Mouse (Mus musculus) lung, postnatal 14 days (tissue): ENCODE data around the gene Mrtfa.

Experiments used
- DNase-seq: peaks from one replicate; pipeline ENCODE4 v3.0.0; 2021

The Mrtfa gene

GRCm38 (mm10) chr15:81062616-81063015 lies 127.9 kb downstream of the Mrtfa start:
- DNase-seq, result no peak

- no peak for DNase-seq
Observed at GRCm38 (mm10) chr15:81062175-81062588, 128.4 kb downstream of the Mrtfa start.

DNA sequence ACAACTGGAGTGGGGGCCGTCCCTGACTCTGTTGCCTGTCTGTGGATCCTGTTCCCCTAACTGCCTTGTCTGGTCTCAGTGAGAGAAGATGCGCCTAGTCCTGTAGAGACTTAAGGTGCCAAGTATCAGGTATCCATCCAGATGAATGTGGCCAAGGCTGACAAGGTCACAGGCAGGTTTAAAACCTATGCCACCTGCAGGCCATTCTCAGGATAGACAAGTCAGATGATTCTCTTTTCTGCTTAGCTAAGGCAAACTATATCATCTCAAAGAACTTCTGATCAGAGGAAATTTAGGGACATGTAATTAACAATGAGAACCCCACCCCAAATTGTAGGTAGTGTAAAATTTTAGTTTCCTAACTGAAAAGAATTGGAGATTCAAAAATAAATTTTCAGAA lies 129.6 kb downstream of the Mrtfa start:
- no peak for DNase-seq

DNA sequence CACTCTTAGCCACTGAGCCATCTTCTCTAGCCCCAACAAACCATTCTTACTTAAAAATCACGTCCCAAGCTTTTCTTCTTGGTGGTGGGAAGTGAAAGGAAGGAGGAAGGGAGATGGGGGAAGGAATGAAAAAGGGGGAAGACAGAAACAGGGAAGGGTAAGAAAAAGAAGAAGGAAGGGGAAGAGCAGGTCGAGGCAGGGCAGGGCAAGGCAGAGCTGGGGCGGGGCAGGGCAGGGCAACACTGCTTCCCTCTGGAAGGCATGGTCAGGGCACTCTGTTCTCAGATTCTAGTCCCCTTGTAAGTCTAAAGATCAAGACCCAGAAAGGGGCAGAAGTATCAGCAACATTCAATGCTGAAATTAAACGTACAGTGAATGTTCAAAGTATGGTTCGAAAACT lies 132.8 kb downstream of the Mrtfa start:
- no peak for DNase-seq

DNA sequence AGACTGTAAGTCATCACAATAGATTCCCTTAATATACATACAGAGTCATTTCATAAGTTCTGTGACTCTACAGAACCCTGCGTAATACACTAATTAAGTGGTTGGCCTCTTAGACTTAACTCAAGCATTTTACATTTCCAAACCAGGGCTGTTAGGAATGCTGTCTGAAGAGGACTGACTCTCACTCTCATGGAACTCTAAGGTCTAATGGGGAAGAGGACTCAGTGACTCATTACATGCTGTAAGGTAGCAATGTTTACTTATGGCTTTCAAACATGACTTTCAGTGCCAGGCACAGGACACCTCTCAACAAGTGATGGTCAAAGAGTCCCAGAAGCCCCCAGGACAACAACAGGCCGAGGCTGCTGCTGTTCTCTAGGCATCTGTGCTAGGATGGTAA lies 135.1 kb downstream of the Mrtfa start:
- DNase-seq, result no peak

DNA sequence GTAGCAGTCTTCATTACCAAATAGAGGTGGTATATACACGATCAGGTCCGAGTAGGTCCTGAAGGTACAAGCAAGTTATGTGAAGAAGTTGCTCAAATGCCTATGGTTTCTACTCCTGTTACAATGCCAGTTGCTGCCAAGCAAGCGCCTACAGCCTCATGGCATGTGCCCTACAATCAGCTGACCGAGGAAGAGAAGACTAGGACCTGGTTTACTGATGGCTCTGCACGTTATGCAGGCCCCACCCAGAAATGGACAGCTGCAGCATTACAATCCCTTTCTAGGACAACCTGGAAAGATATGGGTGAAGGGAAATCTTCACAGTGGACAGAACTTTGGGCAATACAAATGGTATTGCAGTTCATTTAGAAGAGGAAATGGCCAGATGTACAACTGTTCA lies 138.1 kb downstream of the Mrtfa start:
- no peak for DNase-seq

DNA sequence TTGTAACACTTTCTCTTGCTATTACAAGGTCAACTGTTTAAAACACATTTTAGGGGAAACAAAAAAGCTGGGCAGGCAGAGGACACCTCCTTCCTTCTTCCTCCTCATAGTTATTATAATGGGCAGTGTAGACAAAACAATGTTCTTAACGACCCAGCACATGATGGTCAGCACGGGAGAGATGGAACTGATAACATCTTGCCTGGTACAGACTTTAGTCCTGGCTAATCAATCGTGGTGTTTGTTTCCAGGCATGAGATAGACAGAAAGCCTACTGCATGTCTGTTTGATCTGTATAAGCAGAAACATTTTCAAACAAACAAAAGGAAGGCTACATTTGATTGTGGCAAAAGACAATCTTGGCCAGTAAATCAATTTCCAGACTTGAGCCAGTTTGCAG lies 140.1 kb downstream of the Mrtfa start:
- no peak for DNase-seq

- peak; percentile 49 for DNase-seq
Observed at GRCm38 (mm10) chr15:81049401-81050053, 141.0 kb downstream of the Mrtfa start.

GRCm38 (mm10) chr15:81047497-81047896 lies 143.1 kb downstream of the Mrtfa start:
- DNase-seq, result no peak

GRCm38 (mm10) chr15:81046061-81046460 lies 144.5 kb downstream of the Mrtfa start:
- DNase-seq, result no peak

DNA sequence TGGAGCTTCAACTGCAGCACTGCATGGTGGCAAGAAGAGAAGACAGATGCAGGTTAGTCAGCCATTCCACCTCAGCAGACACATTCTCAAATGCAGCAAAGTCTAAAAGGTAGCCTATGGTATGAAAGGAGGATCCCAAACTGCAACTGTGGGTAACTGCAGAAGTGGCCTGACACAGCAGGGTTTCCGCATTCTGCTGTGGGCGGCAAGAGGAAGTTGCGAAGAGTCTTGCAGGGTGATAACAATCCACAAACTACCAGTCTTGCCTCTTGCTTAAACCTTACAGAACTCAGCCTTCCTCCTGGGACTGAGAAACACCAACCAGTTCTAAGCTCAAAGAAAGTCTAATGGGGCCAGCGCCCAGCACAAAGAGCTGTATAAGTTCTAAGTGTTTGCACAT lies 145.2 kb downstream of the Mrtfa start:
- peak; percentile 26 for DNase-seq

DNA sequence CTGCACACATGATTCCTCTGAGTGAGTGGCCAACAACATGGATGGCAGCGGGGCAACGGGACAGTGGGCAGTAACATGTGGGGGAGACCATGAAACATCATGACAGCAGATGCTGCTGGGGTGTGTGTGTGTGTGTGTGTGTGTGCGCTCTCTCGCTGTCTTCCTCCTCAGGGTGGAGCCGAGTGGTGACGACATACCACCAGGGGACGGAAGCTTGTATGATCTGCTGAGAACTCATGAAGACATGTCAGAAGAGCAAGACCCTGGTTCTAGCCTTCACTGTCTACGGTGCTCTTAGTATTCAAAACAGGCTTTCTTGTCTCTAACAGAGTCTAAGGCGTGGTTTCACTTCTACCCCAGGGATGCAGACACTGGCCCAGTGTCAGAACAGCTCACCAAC lies 146.1 kb downstream of the Mrtfa start:
- DNase-seq, result no peak

GRCm38 (mm10) chr15:81042276-81042931 lies 148.2 kb downstream of the Mrtfa start:
- DNase-seq, result peak; percentile 53

GRCm38 (mm10) chr15:81041767-81042166 lies 148.8 kb downstream of the Mrtfa start:
- no peak for DNase-seq

DNA sequence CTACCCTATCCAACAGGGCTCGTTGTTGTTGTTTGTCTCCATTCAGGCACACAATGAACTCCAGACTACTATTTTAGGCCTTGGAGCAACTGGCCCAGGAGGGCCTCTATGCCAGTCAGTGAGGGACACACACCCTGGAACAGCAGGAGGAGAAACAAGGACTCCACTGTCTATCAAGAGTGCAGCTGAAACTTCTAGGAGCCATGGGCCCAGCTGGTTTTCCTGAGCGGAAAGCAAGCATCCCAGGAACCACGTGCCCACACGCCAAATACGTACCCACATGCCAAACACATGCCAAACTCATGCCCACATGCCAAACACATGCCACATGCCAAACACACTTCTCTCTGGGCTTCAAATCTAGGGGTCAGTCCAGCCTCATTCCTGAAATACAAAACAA lies 152.1 kb downstream of the Mrtfa start:
- DNase-seq, result no peak

DNA sequence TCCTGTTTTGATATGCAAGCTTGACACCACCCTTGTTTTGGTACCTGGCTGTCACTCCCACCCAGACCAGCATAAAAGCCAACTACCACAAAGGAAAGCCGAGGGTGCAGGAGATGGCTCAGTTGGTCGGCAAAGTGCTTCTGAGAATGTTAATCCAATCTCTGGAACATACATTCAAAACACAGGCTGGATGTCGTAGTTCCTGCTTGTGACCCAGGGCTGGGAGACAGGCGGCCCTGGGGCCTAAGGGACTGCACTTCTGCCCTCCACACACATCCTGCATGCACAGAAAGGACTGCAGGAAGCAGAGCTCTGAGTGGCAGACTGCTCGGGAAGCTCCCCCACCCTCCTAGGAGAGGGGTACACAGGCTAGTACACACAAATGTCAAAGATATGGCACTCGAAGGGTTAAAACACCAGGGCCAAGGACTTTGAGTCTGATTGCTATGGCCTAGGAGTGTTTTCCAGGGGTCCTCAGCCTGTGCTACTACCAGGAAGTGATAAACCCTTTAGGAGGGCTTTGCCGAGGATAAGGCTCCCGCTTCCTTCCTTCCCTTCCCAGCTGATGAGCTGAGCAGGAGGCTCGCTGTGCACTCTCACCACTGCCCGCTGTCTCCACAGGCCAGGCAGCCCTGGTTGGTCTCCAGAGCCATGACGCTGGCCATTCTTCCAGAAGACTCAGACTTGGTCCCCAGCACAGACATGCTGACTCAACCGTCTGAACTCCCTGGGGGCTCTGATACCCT lies 155.0 kb downstream of the Mrtfa start:
- no peak for DNase-seq

DNA sequence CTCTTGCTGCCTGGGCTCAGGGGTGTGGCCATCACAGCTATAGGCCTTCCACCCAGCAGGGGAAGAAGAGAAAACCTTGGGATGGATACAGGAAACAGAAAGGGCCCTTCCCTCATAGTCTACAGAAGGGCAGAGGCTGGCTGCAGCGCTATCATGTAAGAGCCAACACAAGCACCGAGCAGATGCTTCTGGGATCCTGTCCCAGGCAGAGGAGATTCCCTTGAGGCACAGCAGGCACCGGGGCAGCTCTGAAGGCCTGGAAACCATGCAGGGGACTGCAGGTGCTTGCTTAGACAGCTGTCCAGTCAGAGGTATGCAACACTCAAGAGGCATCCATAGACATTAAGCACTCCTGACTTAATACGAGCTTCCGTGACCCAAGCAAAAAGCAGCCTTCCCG lies 156.4 kb downstream of the Mrtfa start:
- no peak for DNase-seq

- no peak for DNase-seq
Observed at GRCm38 (mm10) chr15:81032941-81033629, 157.5 kb downstream of the Mrtfa start.

- DNase-seq, result no peak
Observed at GRCm38 (mm10) chr15:81031611-81032010, 158.9 kb downstream of the Mrtfa start.

DNA sequence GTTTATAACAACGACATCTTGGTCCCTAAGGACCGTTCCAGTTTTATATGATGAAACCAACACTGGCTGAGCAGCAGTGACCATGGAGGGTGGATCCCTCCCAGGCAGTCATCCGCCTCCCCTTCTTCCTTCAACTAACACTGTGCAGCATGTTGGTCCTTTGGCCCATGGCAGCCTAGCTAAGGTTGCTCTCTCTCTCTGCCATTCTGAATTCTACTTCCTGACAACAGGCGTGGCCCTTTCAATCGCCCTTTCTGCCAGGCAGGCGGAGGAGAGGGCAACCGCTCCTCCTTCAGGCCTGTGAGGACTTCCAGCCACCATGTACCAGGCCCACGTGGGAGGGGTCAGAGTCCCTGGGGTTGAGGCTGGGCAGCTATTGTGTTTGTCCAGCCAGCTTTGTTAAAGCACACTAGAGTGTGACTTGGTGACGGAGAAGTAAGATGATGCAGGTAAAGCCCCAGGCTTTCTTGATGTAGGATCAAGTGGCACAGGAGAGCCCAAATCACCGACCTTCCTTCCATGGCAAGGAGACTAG lies 159.6 kb downstream of the Mrtfa start:
- DNase-seq, result no peak

DNA sequence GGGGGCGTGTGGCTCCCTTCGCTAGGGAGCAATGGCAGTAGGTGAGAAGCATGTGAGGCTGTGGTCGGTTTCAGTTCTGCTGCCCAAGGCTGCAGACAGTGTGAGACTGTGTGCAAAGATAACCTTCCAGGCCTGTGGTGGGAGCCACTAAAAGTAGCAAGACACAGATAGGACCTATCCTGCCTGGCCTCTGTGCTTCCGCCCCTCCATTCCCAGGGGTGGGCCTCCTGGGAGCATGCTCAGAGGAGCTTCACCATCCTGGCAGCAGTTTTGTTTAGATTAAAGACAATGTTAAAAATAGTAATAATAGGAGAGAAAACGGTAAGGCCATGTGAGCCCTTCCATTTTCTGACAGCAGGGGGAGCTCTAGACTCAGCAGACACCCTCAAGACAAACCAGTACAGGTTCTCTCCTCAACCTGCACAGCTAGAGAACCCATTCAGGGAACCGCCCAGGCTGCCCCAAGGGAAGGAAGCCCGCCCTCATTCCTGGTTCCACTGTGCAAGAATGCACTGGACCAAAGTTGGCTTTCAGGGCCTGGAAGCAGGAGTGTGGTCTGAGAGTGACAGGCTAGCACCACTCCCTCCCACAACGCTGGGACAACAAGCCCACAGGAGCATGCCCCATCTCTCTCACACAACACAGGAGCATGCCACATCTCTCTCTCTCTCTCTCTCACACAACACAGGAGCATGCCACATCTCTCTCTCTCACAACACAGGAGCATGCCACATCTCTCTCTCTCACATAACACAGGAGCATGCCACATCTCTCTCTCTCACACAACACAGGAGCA lies 163.0 kb downstream of the Mrtfa start:
- peak; percentile 89 for DNase-seq

- DNase-seq, result no peak
Observed at GRCm38 (mm10) chr15:81026901-81027300, 163.7 kb downstream of the Mrtfa start.
